Mouse (Mus musculus) layer of hippocampus, postnatal 36 days (tissue): Measurements from ENCODE around the gene Cutal. TPM values are rescaled to one million over a fixed set of nuclear protein-coding genes. Genes with fewer than 3 reads are reported as not detected.

Experiments
- DNase-seq, 2 experiments: peaks; one replicate each; pipeline ENCODE4 v3.0.0; 2022
- total RNA-seq, 2 experiments: library from RNA; stranded (reverse); gene quantifications; 2 replicates each; pipeline ENCODE4 v1.2.3; 2021

Gene Cutal
- total RNA-seq, 2 experiments from 2014 or later = 0.18 to 0.40 TPM

GRCm38 (mm10) chr2:34920144-34920543 is 45.9 kb downstream of the Cutal start:
- DNase-seq = no peak

DNA sequence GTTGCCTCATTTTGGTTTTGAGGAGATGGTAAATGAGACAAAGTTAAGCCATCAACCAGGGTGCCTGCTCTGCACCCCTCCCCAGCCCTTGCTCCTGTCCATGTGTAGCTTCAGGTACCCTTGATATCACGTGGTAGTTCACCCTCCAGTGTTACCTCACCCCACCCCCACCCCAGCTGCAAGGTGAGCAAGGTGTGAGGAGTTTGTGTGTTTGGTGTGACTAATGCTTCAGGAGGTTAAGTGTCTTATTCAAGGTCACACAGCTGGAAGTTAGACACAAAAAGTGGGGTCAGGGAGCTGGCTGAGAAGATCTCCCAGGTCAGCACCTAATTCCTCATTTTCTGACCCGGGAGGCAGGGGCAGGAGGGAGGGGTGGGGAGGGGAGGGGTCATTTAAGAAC is 48.5 kb downstream of the Cutal start:
- no peak for DNase-seq

GRCm38 (mm10) chr2:34927320-34927719 is 53.1 kb downstream of the Cutal start:
- DNase-seq = no peak

DNA sequence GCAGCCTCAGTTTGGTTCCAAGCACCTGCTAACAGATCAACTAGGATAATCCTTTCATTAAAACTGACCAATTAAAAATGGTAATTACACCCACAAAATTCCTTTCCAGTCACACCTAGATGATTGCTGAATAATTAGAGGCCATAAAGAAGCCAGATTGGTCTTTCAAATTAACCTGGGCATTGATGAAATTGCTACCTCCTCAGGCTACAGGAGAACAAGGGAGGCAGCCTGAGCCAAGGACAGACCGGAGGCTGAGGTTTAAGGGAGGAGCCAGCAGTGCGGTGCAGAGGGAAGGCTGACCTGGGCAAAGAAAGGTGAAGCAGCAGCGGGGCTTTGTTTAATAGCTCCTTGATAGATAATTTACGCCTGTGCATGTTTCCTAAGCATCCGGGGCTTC is 63.3 kb downstream of the Cutal start:
- DNase-seq = no peak

- DNase-seq = no peak
Measured at GRCm38 (mm10) chr2:34938269-34939208, 64.3 kb downstream of the Cutal start.

DNA sequence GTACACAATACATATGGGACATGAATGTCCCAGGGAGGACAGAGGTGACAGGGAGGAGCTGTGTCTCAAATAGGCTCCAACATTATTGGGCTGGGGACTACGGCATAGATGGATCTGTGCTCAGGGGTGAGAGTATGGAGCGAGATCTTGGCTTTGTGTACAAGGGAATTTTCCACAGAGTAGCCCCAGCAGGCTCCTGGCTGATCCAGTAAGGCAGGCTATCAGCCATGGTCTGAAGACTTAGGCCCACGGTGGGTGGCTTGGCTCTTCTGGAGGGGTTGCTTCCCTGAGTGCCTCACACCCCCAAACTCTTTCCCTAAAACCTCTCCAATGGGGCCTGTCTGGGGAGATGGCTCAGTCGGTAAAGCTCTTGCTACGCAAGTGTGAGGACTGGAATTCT is 66.0 kb downstream of the Cutal start:
- no peak for DNase-seq

DNA sequence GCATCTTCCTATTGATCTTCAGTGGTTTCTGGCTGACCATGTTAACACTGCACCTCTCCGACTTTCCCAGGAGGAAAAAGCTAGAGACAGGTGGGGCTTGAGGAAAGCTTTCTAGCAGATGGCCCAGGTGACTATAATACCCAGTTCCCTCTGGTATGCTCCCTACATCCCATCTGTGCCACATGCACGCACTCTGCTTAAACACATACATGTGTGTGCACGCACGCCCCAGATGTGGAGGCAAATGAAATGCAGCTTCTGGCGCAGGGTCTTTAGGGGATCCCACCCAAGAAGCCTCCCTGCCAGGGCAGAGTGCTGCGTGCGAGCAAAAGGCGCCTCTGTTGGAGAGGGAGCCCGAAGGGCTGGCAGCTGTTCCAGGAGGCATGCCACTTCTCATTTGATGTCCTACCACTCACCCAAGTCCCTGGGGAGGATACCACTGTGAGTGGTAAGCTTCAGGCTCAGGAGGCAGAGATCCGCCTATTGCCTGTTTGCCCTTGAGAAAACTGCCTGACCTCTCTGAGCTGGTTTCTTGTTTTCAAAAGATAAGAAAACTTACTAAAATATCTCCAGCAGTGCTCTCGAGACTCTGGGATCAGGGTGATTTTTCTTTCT is 67.0 kb downstream of the Cutal start:
- DNase-seq = no peak

Other genes with a start within 250 kb of the Cutal start
- 100 to 1,000 TPM; 106 TPM for gene Gapvd1, start 119.2 kb upstream of the Cutal start, total RNA-seq
- 100 to 1,000 TPM; 389 to 507 TPM for gene Hspa5, start 102.4 kb upstream of the Cutal start, total RNA-seq
- gene Rabepk, start 74.5 kb upstream of the Cutal start, total RNA-seq = 10 to 100 TPM; 32.8 to 38.1 TPM
- 10 to 100 TPM; 77.4 to 83.4 TPM for gene Fbxw2, start 48.1 kb upstream of the Cutal start, total RNA-seq
- not detected for gene Gm34653, start 41.4 kb upstream of the Cutal start, total RNA-seq
- gene Psmd5, start 572 bp downstream of the Cutal start, total RNA-seq = 10 to 100 TPM; 40.3 to 44.3 TPM
- gene Phf19, start 39.6 kb downstream of the Cutal start, total RNA-seq = 1 to 10 TPM; 1.1 to 1.3 TPM
- gene Traf1, start 87.4 kb downstream of the Cutal start, total RNA-seq = 1 to 10 TPM; 2.2 to 3.0 TPM
- gene Hc, start 187.0 kb downstream of the Cutal start, total RNA-seq = not detected
- gene AI182371, start 227.1 kb downstream of the Cutal start, total RNA-seq = under 1 TPM in 1 of 2 experiments, not detected in 1; 0.55 TPM
- gene Cntrl, start 235.1 kb downstream of the Cutal start, total RNA-seq = 10 to 100 TPM in 1 of 2 experiments, 1 to 10 TPM in 1; 9.9 to 11.1 TPM